Mouse (Mus musculus) hindbrain, embryonic 11.5 days (tissue): ENCODE data around the gene Zfp704. TPM values are rescaled to one million over a fixed set of nuclear protein-coding genes. Genes with fewer than 3 reads are reported as not detected.
A peak's percentile ranks its signal among the peaks of the same experiment; 100 is the strongest.

Experiments used
- ATAC-seq: fragments of 200-750 bp; cut with Nextera tagmentation; 2 replicates; pipeline ENCODE4 v1.8.0; 2017; ENCODE audit warnings: mild to moderate bottlenecking, moderate TSS enrichment, moderate library complexity; ENCODE audit not compliant: low FRiP score
- DNase-seq: peaks from one replicate; pipeline ENCODE4 v3.0.0-alpha.2; 2015; ENCODE audit warnings: low spot score
- H3K27ac ChIP-seq: fragments of 300-500 bp; sonication (generic); 2 replicates; pipeline ENCODE4 v1.5.1; 2014; ENCODE audit warnings: mild to moderate bottlenecking, low read depth, low read length
- H3K27me3 ChIP-seq: fragments of 300-500 bp; sonication (generic); 2 replicates; pipeline ENCODE4 v1.6.1; 2014; ENCODE audit warnings: mild to moderate bottlenecking, low read length, moderate library complexity, mixed read lengths; ENCODE audit not compliant: control insufficient read depth, insufficient read depth
- H3K36me3 ChIP-seq: fragments of 300-500 bp; sonication (generic); 2 replicates; pipeline ENCODE4 v1.6.1; 2014; ENCODE audit warnings: mild to moderate bottlenecking, low read length, moderate library complexity, mixed read lengths; ENCODE audit not compliant: control insufficient read depth, insufficient read depth
- H3K4me1 ChIP-seq: fragments of 300-500 bp; sonication (generic); replicated peaks from 2 replicates; pipeline ENCODE4 v1.6.1; 2014; ENCODE audit warnings: low read length, mixed read lengths; ENCODE audit not compliant: control insufficient read depth, insufficient read depth
- H3K4me2 ChIP-seq: fragments of 300-500 bp; sonication (generic); replicated peaks from 2 replicates; pipeline ENCODE4 v1.6.1; 2014; ENCODE audit warnings: mild to moderate bottlenecking, low read depth, low read length
- H3K4me3 ChIP-seq: fragments of 300-500 bp; sonication (generic); 2 replicates; pipeline ENCODE4 v1.5.1; 2014; ENCODE audit warnings: low read depth, low read length
- H3K9ac ChIP-seq: fragments of 300-500 bp; sonication (generic); 2 replicates; pipeline ENCODE4 v1.6.1; 2014; ENCODE audit warnings: low read depth, low read length
- H3K9me3 ChIP-seq: fragments of 300-500 bp; sonication (generic); 2 replicates; pipeline ENCODE4 v1.6.1; 2016; ENCODE audit warnings: low read length; ENCODE audit not compliant: control insufficient read depth
- WGBS: fragments of 180-500 bp; shearing (Covaris S2); extraction: QIAGEN DNeasy Blood & Tissue Kit; methylation state at CpG from one replicate; pipeline ENCODE4 v1.1.7; 2014; 5-methylcytosine and 5-hydroxymethylcytosine counted together
- polyA plus RNA-seq: library from polyadenylated mRNA; unstranded; fragments of >200 nt; fragmentation: Nextera tagmentation; extraction: Ambion mirVana; gene quantifications from 2 replicates; pipeline ENCODE4 v1.2.1, GENCODE M21; 2014

Zfp704 gene
- polyA plus RNA-seq, 1 experiment from 2014 or later: 7.9 TPM

GRCm38 (mm10) chr3:9543463-9543862 is 66.4 kb downstream of the Zfp704 start:
- Histone ChIP-seq H3K27ac (no peak overlapping the region), H3K4me2 (no peak overlapping the region), H3K36me3 (no peaks in the 10 kb centered on the region), H3K9me3 (no peaks in the 10 kb centered on the region), H3K9ac (no peak overlapping the region), H3K4me3 (no peak overlapping the region), H3K4me1 (no peaks in the 10 kb centered on the region), H3K27me3 (no peaks in the 10 kb centered on the region)
- DNase-seq (no peak), ATAC-seq (no peak)
- 80% methylated on average over 4 of the region's 4 CpGs for WGBS

GRCm38 (mm10) chr3:9541561-9541960 is 68.3 kb downstream of the Zfp704 start:
- H3K27ac ChIP-seq: no peak overlapping the region
- H3K9ac ChIP-seq: no peak overlapping the region
- DNase-seq (no peak), ATAC-seq (no peak)
- no peak overlapping the region for H3K4me3 ChIP-seq
- WGBS: 91% methylated on average over 14 of the region's 14 CpGs
- no peaks in the 10 kb centered on the region for H3K9me3 ChIP-seq
- H3K36me3 ChIP-seq: no peaks in the 10 kb centered on the region
- no peaks in the 10 kb centered on the region for H3K4me1 ChIP-seq
- H3K27me3 ChIP-seq: no peaks in the 10 kb centered on the region
- H3K4me2 ChIP-seq: no peak overlapping the region

GRCm38 (mm10) chr3:9538510-9538909 is 71.4 kb downstream of the Zfp704 start:
- 90% methylated on average over 2 of the region's 2 CpGs for WGBS
- no peak overlapping the region for H3K9ac ChIP-seq
- H3K27ac ChIP-seq: no peak overlapping the region
- H3K36me3 ChIP-seq: no peaks in the 10 kb centered on the region
- no peak overlapping the region for H3K4me3 ChIP-seq
- no peaks in the 10 kb centered on the region for H3K9me3 ChIP-seq
- DNase-seq (no peak), ATAC-seq (no peak)
- no peak overlapping the region for H3K4me2 ChIP-seq
- no peaks in the 10 kb centered on the region for H3K27me3 ChIP-seq
- no peaks in the 10 kb centered on the region for H3K4me1 ChIP-seq

GRCm38 (mm10) chr3:9537889-9538288 is 72.0 kb downstream of the Zfp704 start:
- ATAC-seq (no peak), DNase-seq (no peak)
- no peak overlapping the region for H3K4me2 ChIP-seq
- H3K36me3 ChIP-seq: no peaks in the 10 kb centered on the region
- H3K27ac ChIP-seq: no peak overlapping the region
- no peaks in the 10 kb centered on the region for H3K4me1 ChIP-seq
- H3K9me3 ChIP-seq: no peaks in the 10 kb centered on the region
- H3K27me3 ChIP-seq: no peaks in the 10 kb centered on the region
- 81% methylated on average over 7 of the region's 7 CpGs for WGBS
- no peak overlapping the region for H3K9ac ChIP-seq
- no peak overlapping the region for H3K4me3 ChIP-seq

- Histone ChIP-seq H3K9me3 (no peaks in the 10 kb centered on the region), H3K4me2 (no peak overlapping the region), H3K27ac (no peak overlapping the region), H3K27me3 (no peaks in the 10 kb centered on the region), H3K36me3 (no peaks in the 10 kb centered on the region), H3K4me3 (no peak overlapping the region), H3K9ac (no peak overlapping the region), H3K4me1 (no peaks in the 10 kb centered on the region)
- DNase-seq (no peak), ATAC-seq (no peak)
- WGBS: 78% methylated on average over 9 of the region's 9 CpGs
These were observed 79.6 kb downstream of the Zfp704 start for GRCm38 (mm10) chr3:9530097-9530780.

GRCm38 (mm10) chr3:9524429-9524828 is 85.5 kb downstream of the Zfp704 start:
- Histone ChIP-seq H3K27ac (no peak overlapping the region), H3K36me3 (no peaks in the 10 kb centered on the region), H3K4me3 (no peak overlapping the region), H3K27me3 (no peaks in the 10 kb centered on the region), H3K4me1 (no peaks in the 10 kb centered on the region; the same call in 1 of the 2 replicates), H3K4me2 (no peak overlapping the region), H3K9ac (no peak overlapping the region), H3K9me3 (no peaks in the 10 kb centered on the region)
- WGBS: 70% methylated on average over 5 of the region's 5 CpGs
- ATAC-seq: no peak
- no peak for DNase-seq

GRCm38 (mm10) chr3:9523081-9523932 is 86.6 kb downstream of the Zfp704 start:
- DNase-seq: no peak
- WGBS: 71% methylated on average over 18 of the region's 18 CpGs
- H3K27ac ChIP-seq: no peak overlapping the region

GRCm38 (mm10) chr3:9522009-9522408 is 87.9 kb downstream of the Zfp704 start:
- Histone ChIP-seq H3K9me3 (no peaks in the 10 kb centered on the region), H3K36me3 (no peaks in the 10 kb centered on the region), H3K27me3 (no peaks in the 10 kb centered on the region), H3K27ac (no peak overlapping the region), H3K9ac (no peak overlapping the region), H3K4me2 (no peak overlapping the region), H3K4me1 (no peaks in the 10 kb centered on the region; the same call in 1 of the 2 replicates), H3K4me3 (no peak overlapping the region)
- WGBS: 43% methylated on average over 6 of the region's 6 CpGs
- DNase-seq (no peak), ATAC-seq (no peak)

More at GRCm38 (mm10) chr3:9523081-9523932, 86.6 kb downstream of the Zfp704 start:
- H3K36me3 ChIP-seq: no peaks in the 10 kb centered on the region
- H3K4me1 ChIP-seq: no peaks in the 10 kb centered on the region; the same call in 1 of the 2 replicates
- H3K4me3 ChIP-seq: no peak overlapping the region
- H3K4me2 ChIP-seq: no peak overlapping the region
- no peak for ATAC-seq
- no peaks in the 10 kb centered on the region for H3K9me3 ChIP-seq
- H3K9ac ChIP-seq: no peak overlapping the region
- no peaks in the 10 kb centered on the region for H3K27me3 ChIP-seq

- H3K27ac ChIP-seq: peak overlapping the region; percentile 24; the same call in 1 of the 2 replicates
- 49% methylated on average over 7 of the region's 7 CpGs for WGBS
- no peak for DNase-seq
- H3K27me3 ChIP-seq: no peaks in the 10 kb centered on the region
- ATAC-seq: no peak
- H3K9me3 ChIP-seq: no peaks in the 10 kb centered on the region
- no peaks in the 10 kb centered on the region; the same call in 1 of the 2 replicates for H3K4me1 ChIP-seq
- no peak overlapping the region for H3K4me3 ChIP-seq
- no peaks in the 10 kb centered on the region for H3K36me3 ChIP-seq
- H3K4me2 ChIP-seq: no peak overlapping the region
- H3K9ac ChIP-seq: no peak overlapping the region
These were observed 89.2 kb downstream of the Zfp704 start for GRCm38 (mm10) chr3:9520728-9521054.
